ENCODE assay signal across 29 mouse cellular contexts in the genomic region with DNA sequence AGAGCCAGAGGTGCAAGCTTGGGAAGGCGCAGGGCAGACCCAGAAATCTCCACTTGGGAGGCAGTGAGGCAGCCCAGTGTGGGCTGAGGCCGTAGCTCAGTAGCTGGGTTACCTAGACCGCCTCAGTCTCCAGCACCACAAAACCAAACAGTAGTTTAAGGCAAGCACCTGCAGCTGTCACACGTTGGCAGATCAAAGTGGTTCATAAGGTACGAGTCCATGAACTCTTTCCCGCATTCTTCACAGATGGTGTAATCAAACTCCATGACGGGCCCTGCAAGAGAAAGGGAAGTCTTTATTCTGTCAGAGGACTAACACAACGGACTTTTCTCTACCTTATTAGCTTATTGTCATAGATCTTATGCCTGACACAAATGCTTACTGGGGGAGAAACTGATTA. TPM values are rescaled to one million over a fixed set of nuclear protein-coding genes. Genes with fewer than 3 reads are reported as not detected.
DNase-seq lines count a peak whose midpoint lies in the region; ATAC-seq and TF ChIP-seq lines count a peak whose summit lies in the region.
"Had no signal": no experiment of that assay in that cellular context is flagged by ENCODE, and none has a peak within 500 bp of the region (broad histone marks: within the 10 kb centered on the region; RNA-seq: fewer than 3 reads in every experiment).

No protein-coding gene starts in this region.

- no peak overlapping the region for H3K9ac ChIP-seq in lung, embryonic 14.5 days
- peak overlapping the region; percentile 30 for H3K9ac ChIP-seq in ES-E14 (ENCODE audit: insufficient read depth, low read depth, low read length, poor library complexity, severe bottlenecking)
- no peak overlapping the region for H3K9ac ChIP-seq in forebrain, embryonic 13.5 days
- H3K9ac ChIP-seq: embryonic facial prominence, embryonic 15.5 days; forebrain, embryonic 15.5 days; hindbrain, embryonic 12.5 days; limb, embryonic 15.5 days had no signal

- WGBS in lung, embryonic 14.5 days: 39% methylated on average over 8 of the region's 8 CpGs
- WGBS in thymus, adult 2 months: 31% methylated on average over 8 of the region's 8 CpGs
- WGBS in forebrain, embryonic 13.5 days: 69% methylated on average over 8 of the region's 8 CpGs

- no peaks in the 10 kb centered on the region for H3K4me1 ChIP-seq in lung, embryonic 14.5 days (ENCODE audit: insufficient read depth)
- peaks cover 31% of the 10 kb centered on the region for H3K4me1 ChIP-seq in thymus, adult 2 months (replicated peaks; ENCODE audit: control insufficient read depth, insufficient read depth, low read length)
- peaks cover 2 to 23% of the 10 kb centered on the region in 2 experiments; a peak in 1 of 4 replicates for H3K4me1 ChIP-seq in ES-E14 (ENCODE audit: control insufficient read depth in 2 of 2, insufficient read depth in 2 of 2, low read length in 2 of 2, poor library complexity in 1 of 2)
- no peaks in the 10 kb centered on the region for H3K4me1 ChIP-seq in forebrain, embryonic 13.5 days
- H3K4me1 ChIP-seq: embryonic facial prominence, embryonic 15.5 days; forebrain, embryonic 15.5 days; hindbrain, embryonic 12.5 days; limb, embryonic 15.5 days had no signal

- no peak for TF ChIP-seq POLR2A in thymus, adult 2 months (IDR thresholded peaks at IDR 0.05; ENCODE audit: control insufficient read depth, extremely low read depth, insufficient read depth, low read length, poor library complexity)

- H3K4me3 ChIP-seq in lung, embryonic 14.5 days (ENCODE audit: low read depth, low read length): no peak overlapping the region
- H3K4me3 ChIP-seq in thymus, adult 2 months (ENCODE audit: control insufficient read depth, insufficient read depth, low read length): no peak overlapping the region
- H3K4me3 ChIP-seq in ES-E14 (ENCODE audit: insufficient read depth in 1 of 2, low read depth in 1 of 2, low read length in 2 of 2, poor library complexity in 1 of 2, severe bottlenecking in 1 of 2): no peak overlapping the region
- no peak overlapping the region for H3K4me3 ChIP-seq in forebrain, embryonic 13.5 days
- H3K4me3 ChIP-seq: embryonic facial prominence, embryonic 15.5 days; forebrain, embryonic 15.5 days; gastrocnemius, adult 2 months; hindbrain, embryonic 12.5 days; limb, embryonic 10.5 days; limb, embryonic 15.5 days had no signal

- no peak overlapping the region for H3K4me2 ChIP-seq in lung, embryonic 14.5 days
- no peak overlapping the region for H3K4me2 ChIP-seq in forebrain, embryonic 13.5 days
- H3K4me2 ChIP-seq: embryonic facial prominence, embryonic 15.5 days; forebrain, embryonic 15.5 days; heart, embryonic 11.5 days; hindbrain, embryonic 12.5 days; limb, embryonic 15.5 days had no signal

- peak; percentile 66 for ATAC-seq in lung, embryonic 14.5 days (ENCODE audit: insufficient read depth)
- ATAC-seq in forebrain, embryonic 13.5 days: no peak
- ATAC-seq: forebrain, embryonic 15.5 days; hindbrain, postnatal 0 days; intestine, postnatal 0 days; Patski had no signal

- peak overlapping the region; percentile 55; the same call in 1 of the 2 replicates for H3K27ac ChIP-seq in lung, embryonic 14.5 days (ENCODE audit: low read depth)
- H3K27ac ChIP-seq in thymus, adult 2 months (ENCODE audit: control insufficient read depth, insufficient read depth, low read length): peak overlapping the region; percentile 83
- H3K27ac ChIP-seq in ES-E14 (ENCODE audit: insufficient read depth, low read depth, low read length, poor library complexity, severe bottlenecking): peak overlapping the region; percentile 14
- no peak overlapping the region for H3K27ac ChIP-seq in forebrain, embryonic 13.5 days
- H3K27ac ChIP-seq: embryonic facial prominence, embryonic 15.5 days; forebrain, embryonic 15.5 days; gastrocnemius, adult 2 months; hindbrain, embryonic 12.5 days; hindbrain, postnatal 0 days; limb, embryonic 10.5 days; limb, embryonic 15.5 days had no signal

- in situ Hi-C loops in ES-E14 (cut with MboI; ENCODE audit: low sequenced_read_pairs in 2 of 2, unreplicated experiment in 2 of 2): no loop called here

- DNase-seq in lung, embryonic 14.5 days: peak; percentile 51
- DNase-seq in lung, postnatal 4 days: no peak
- DNase-seq in thymus, adult 2 months: peak; percentile 13
- DNase-seq in thymus, adult 18-20 months: no peak
- peak; percentile 29 for DNase-seq in ES-E14 (ENCODE audit: low read depth, low spot score)
- DNase-seq in forelimb bud, embryonic 11.5 days (ENCODE audit: low read depth, low spot score): peak; percentile 19
- DNase-seq: adrenal gland, adult 2 months; adrenal gland, postnatal 36 days; B cell, adult 2 months; cerebellum, adult 18-20 months; cerebellum, postnatal 10 days; gastrocnemius, adult 2 months; gastrocnemius, postnatal 36 days; heart, adult 18-20 months; heart, postnatal 36 days; kidney, adult 9 months; kidney, postnatal 10 days; layer of hippocampus, postnatal 36 days; midbrain, embryonic 14.5 days had no signal

- no peaks in the 10 kb centered on the region for H3K27me3 ChIP-seq in lung, embryonic 14.5 days (ENCODE audit: insufficient read depth, low read length)
- H3K27me3 ChIP-seq in thymus, adult 2 months (ENCODE audit: control insufficient read depth, insufficient read depth, low read length): no peaks in the 10 kb centered on the region
- H3K27me3 ChIP-seq in forebrain, embryonic 13.5 days: no peaks in the 10 kb centered on the region
- H3K27me3 ChIP-seq: embryonic facial prominence, embryonic 15.5 days; forebrain, embryonic 15.5 days; hindbrain, embryonic 12.5 days; limb, embryonic 15.5 days; Patski had no signal

- no peaks in the 10 kb centered on the region for H3K9me3 ChIP-seq in lung, embryonic 14.5 days (ENCODE audit: low read depth, low read length)
- H3K9me3 ChIP-seq in ES-E14 (ENCODE audit: control insufficient read depth, insufficient read depth, low read depth, low read length): no peaks in the 10 kb centered on the region
- no peaks in the 10 kb centered on the region for H3K9me3 ChIP-seq in forebrain, embryonic 13.5 days (replicated peaks)
- H3K9me3 ChIP-seq: embryonic facial prominence, embryonic 15.5 days; forebrain, embryonic 15.5 days; hindbrain, embryonic 12.5 days; limb, embryonic 10.5 days; limb, embryonic 15.5 days had no signal

- no peak for TF ChIP-seq CTCF in lung, embryonic 14.5 days (IDR thresholded peaks at IDR 0.05; ENCODE audit: low read depth)
- no peak for TF ChIP-seq CTCF in thymus, adult 2 months (IDR thresholded peaks at IDR 0.05; ENCODE audit: borderline replicate concordance, control insufficient read depth, extremely low read depth, insufficient read depth, low read length, poor library complexity)

- H3K36me3 ChIP-seq in lung, embryonic 14.5 days (ENCODE audit: insufficient read depth): peaks cover 62% of the 10 kb centered on the region
- H3K36me3 ChIP-seq in thymus, adult 2 months (ENCODE audit: control insufficient read depth, insufficient read depth, low read length): peaks cover 17% of the 10 kb centered on the region
- H3K36me3 ChIP-seq in ES-E14 (ENCODE audit: control insufficient read depth, insufficient read depth, low read length, poor library complexity, severe bottlenecking): peaks cover 24% of the 10 kb centered on the region; the same call in 1 of the 2 replicates
- H3K36me3 ChIP-seq in forebrain, embryonic 13.5 days (ENCODE audit: poor library complexity, severe bottlenecking): peaks cover 87% of the 10 kb centered on the region

TF ChIP-seq in ES-E14, 5 proteins besides CTCF, POLR2A, EP300 and RAD21:
- TF ChIP-seq MAFK (IDR thresholded peaks at IDR 0.05; ENCODE audit: insufficient read depth, low read depth, low read length) (no peak), HCFC1 (IDR thresholded peaks at IDR 0.05; ENCODE audit: borderline replicate concordance, insufficient read depth, low read length) (no peak), ZNF384 (IDR thresholded peaks at IDR 0.05; ENCODE audit: low read depth, low read length) (no peak), CHD2 (IDR thresholded peaks at IDR 0.05; ENCODE audit: low read depth, low read length) (no peak), ZC3H11A (IDR thresholded peaks at IDR 0.05; ENCODE audit: borderline replicate concordance, low read depth, low read length) (no peak)

RNA-seq across cellular contexts. Expression of a gene that starts 10.7 kb away (rescaled TPM):
- polyA plus RNA-seq in lung, embryonic 14.5 days (2014; fragmentation: Nextera tagmentation; extraction: Ambion mirVana): 20.6 and 22.0 TPM in 2 replicates
- 33.4 and 36.4 TPM in 2 replicates for polyA plus RNA-seq in thymus, adult 2 months (2012; rRNA removed)
- total RNA-seq in ES-E14 (2012; rRNA removed): 10.5 and 11.7 TPM in 2 replicates
- 32.2 and 32.4 TPM in 2 replicates for polyA plus RNA-seq in forebrain, embryonic 13.5 days (2015; fragmentation: Nextera tagmentation; extraction: Ambion mirVana)

RNA-seq across cellular contexts. Expression of a gene that starts 46.9 kb away (rescaled TPM):
- 33.5 and 39.2 TPM in 2 replicates for polyA plus RNA-seq in lung, embryonic 14.5 days (2014; fragmentation: Nextera tagmentation; extraction: Ambion mirVana)
- 20.3 and 23.8 TPM in 2 replicates for polyA plus RNA-seq in thymus, adult 2 months (2012; rRNA removed)
- 21.2 and 28.9 TPM in 2 replicates for total RNA-seq in ES-E14 (2012; rRNA removed)
- polyA plus RNA-seq in forebrain, embryonic 13.5 days (2015; fragmentation: Nextera tagmentation; extraction: Ambion mirVana): 44.5 and 45.5 TPM in 2 replicates

RNA-seq across cellular contexts. Expression of a gene that starts 47.0 kb away (rescaled TPM):
- 85.5 and 89.3 TPM in 2 replicates for polyA plus RNA-seq in lung, embryonic 14.5 days (2014; fragmentation: Nextera tagmentation; extraction: Ambion mirVana)
- 53.3 and 56.7 TPM in 2 replicates for polyA plus RNA-seq in thymus, adult 2 months (2012; rRNA removed)
- 80.1 and 83.0 TPM in 2 replicates for total RNA-seq in ES-E14 (2012; rRNA removed)
- 107 and 110 TPM in 2 replicates for polyA plus RNA-seq in forebrain, embryonic 13.5 days (2015; fragmentation: Nextera tagmentation; extraction: Ambion mirVana)

Comparison
In these comparisons a context has a peak if more than half of its experiments do, and no peak if none do; other contexts are left out.
1. DNase-seq: peak in lung, embryonic 14.5 days (single experiment), thymus, adult 2 months (single experiment), ES-E14 (single experiment) and forelimb bud, embryonic 11.5 days (single experiment); none in lung, postnatal 4 days (0 of 2) and thymus, adult 18-20 months (0 of 2).